Mouse (Mus musculus) cerebellum, adult 2 months (tissue): Measurements from ENCODE around the gene Cyfip1.

ENCODE experiments used
- CTCF ChIP-seq: fragments of 200-500 bp; IDR thresholded peaks from 2 replicates; pipeline ENCODE4 v1.5.1; 2011; ENCODE audit warnings: low read depth, mild to moderate bottlenecking, control low read depth, low read length, moderate library complexity, borderline replicate concordance; ENCODE audit not compliant: insufficient read depth
- POLR2A ChIP-seq: fragments of 200-500 bp; IDR thresholded peaks from 2 replicates; pipeline ENCODE4 v1.6.1; 2011; ENCODE audit warnings: low read length, control low read depth, borderline replicate concordance; ENCODE audit not compliant: insufficient read depth

- TF ChIP-seq POLR2A (no peak), CTCF (no peak)
These were observed 85.7 kb downstream of the Cyfip1 start for GRCm38 (mm10) chr7:55927262-55927661.
